11 mouse cellular contexts compared by ENCODE assay signal in the genomic region with DNA sequence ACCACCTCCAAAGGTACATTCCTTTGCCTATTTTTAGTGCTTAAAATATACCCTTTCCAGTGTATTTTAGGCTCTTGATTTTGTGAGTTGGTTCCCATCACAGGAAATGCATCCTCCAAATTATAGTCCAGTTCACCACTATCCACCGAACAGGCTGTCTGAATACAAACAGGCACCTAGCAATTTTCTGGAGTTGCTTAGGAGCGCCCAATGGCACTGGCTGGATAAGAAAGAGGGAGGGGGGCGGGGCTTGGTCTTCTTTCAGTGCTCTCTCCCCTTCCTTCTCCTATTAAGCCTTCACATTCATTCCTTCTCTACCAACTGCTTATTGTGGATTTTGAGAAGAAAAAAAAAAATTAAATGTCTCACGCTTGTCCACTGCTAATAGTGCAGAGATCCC. TPM values are rescaled to one million over a fixed set of nuclear protein-coding genes. Genes with fewer than 3 reads are reported as not detected.
A peak's percentile ranks its signal among the peaks of the same experiment; 100 is the strongest.
DNase-seq lines count a peak whose midpoint lies in the region; ATAC-seq and TF ChIP-seq lines count a peak whose summit lies in the region.
"Had no signal": no experiment of that assay in that cellular context is flagged by ENCODE, and none has a peak within 500 bp of the region (broad histone marks: within the 10 kb centered on the region; RNA-seq: fewer than 3 reads in every experiment).

No protein-coding gene starts in this region.

- no peak overlapping the region for H3K27ac ChIP-seq in heart, embryonic 15.5 days
- no peak overlapping the region for H3K27ac ChIP-seq in heart, embryonic 10.5 days
- H3K27ac ChIP-seq in cortical plate, adult 2 months (ENCODE audit: insufficient read depth, low read length) = peak overlapping the region; percentile 50; the same call in 1 of the 2 replicates
- no peak overlapping the region for H3K27ac ChIP-seq in hindbrain, embryonic 10.5 days
- no peak overlapping the region for H3K27ac ChIP-seq in midbrain, embryonic 11.5 days (ENCODE audit: low read depth, low read length)

- peaks cover 19% of the 10 kb centered on the region; the same call in 1 of the 2 replicates for H3K36me3 ChIP-seq in heart, embryonic 15.5 days
- H3K36me3 ChIP-seq in heart, embryonic 10.5 days = peaks cover 49% of the 10 kb centered on the region
- peaks cover 76% of the 10 kb centered on the region for H3K36me3 ChIP-seq in hindbrain, embryonic 10.5 days
- H3K36me3 ChIP-seq in midbrain, embryonic 11.5 days (ENCODE audit: control insufficient read depth, insufficient read depth, low read length) = peaks cover 30% of the 10 kb centered on the region

- 71% methylated on average over 4 of the region's 4 CpGs for WGBS in heart, embryonic 15.5 days
- WGBS in heart, embryonic 10.5 days = 85% methylated on average over 4 of the region's 4 CpGs
- WGBS in hindbrain, embryonic 10.5 days = 80% methylated on average over 4 of the region's 4 CpGs
- 68% methylated on average over 4 of the region's 4 CpGs for whole genome bisulfite sequencing in midbrain, embryonic 11.5 days

- no peak for TF ChIP-seq CTCF in cortical plate, adult 2 months (IDR thresholded peaks at IDR 0.05; ENCODE audit: extremely low read depth, insufficient read depth, low read length)

- no peaks in the 10 kb centered on the region for H3K9me3 ChIP-seq in heart, embryonic 15.5 days (replicated peaks)
- no peaks in the 10 kb centered on the region for H3K9me3 ChIP-seq in heart, embryonic 10.5 days
- no peaks in the 10 kb centered on the region for H3K9me3 ChIP-seq in hindbrain, embryonic 10.5 days
- no peaks in the 10 kb centered on the region for H3K9me3 ChIP-seq in midbrain, embryonic 11.5 days (ENCODE audit: control insufficient read depth, low read length)

- TF ChIP-seq POLR2A in cortical plate, adult 2 months (IDR thresholded peaks at IDR 0.05; ENCODE audit: extremely low read depth, insufficient read depth, low read length) = no peak

- no peak for ATAC-seq in heart, embryonic 15.5 days (replicated peaks; ENCODE audit: insufficient number of reproducible peaks, insufficient read depth, low FRiP score, low read depth)
- ATAC-seq in midbrain, embryonic 11.5 days (ENCODE audit: low FRiP score) = no peak

- peaks cover 13% of the 10 kb centered on the region for H3K4me1 ChIP-seq in heart, embryonic 15.5 days (replicated peaks)
- peaks cover 17% of the 10 kb centered on the region for H3K4me1 ChIP-seq in heart, embryonic 10.5 days
- peaks cover 2% of the 10 kb centered on the region; the same call in 1 of the 2 replicates for H3K4me1 ChIP-seq in cortical plate, adult 2 months (ENCODE audit: control insufficient read depth, insufficient read depth, low read length)
- H3K4me1 ChIP-seq in hindbrain, embryonic 10.5 days (replicated peaks) = peaks cover 48% of the 10 kb centered on the region
- peaks cover 40% of the 10 kb centered on the region for H3K4me1 ChIP-seq in midbrain, embryonic 11.5 days (ENCODE audit: control insufficient read depth, insufficient read depth, low read length)

- no peak overlapping the region for H3K9ac ChIP-seq in heart, embryonic 15.5 days
- H3K9ac ChIP-seq in midbrain, embryonic 11.5 days (ENCODE audit: low read length) = no peak overlapping the region

- H3K27me3 ChIP-seq in heart, embryonic 15.5 days = no peaks in the 10 kb centered on the region
- H3K27me3 ChIP-seq in heart, embryonic 10.5 days (ENCODE audit: insufficient read depth, poor library complexity, severe bottlenecking) = no peaks in the 10 kb centered on the region
- no peaks in the 10 kb centered on the region for H3K27me3 ChIP-seq in hindbrain, embryonic 10.5 days (ENCODE audit: insufficient read depth, poor library complexity, severe bottlenecking)
- H3K27me3 ChIP-seq in midbrain, embryonic 11.5 days (ENCODE audit: control insufficient read depth, insufficient read depth, low read length) = no peaks in the 10 kb centered on the region

- no peak for DNase-seq in heart, embryonic 10.5 days (ENCODE audit: low spot score)
- DNase-seq in hindbrain, embryonic 10.5 days (ENCODE audit: low spot score) = no peak
- DNase-seq in midbrain, embryonic 11.5 days (ENCODE audit: low spot score, missing footprints) = peak; percentile 81
- DNase-seq in c-Kit-positive CD71-positive TER-119-positive erythroid progenitor cells, embryonic 14.5 days (ENCODE audit: low spot score) = no peak
- DNase-seq in left cerebral cortex, adult 9 months (ENCODE audit: low spot score in 2 of 2) = no peak
- no peak for DNase-seq in ovary, postnatal 10 days (ENCODE audit: low spot score)
- DNase-seq: cerebellum, adult 11 months; spleen, adult 18-20 months had no signal

- H3K4me3 ChIP-seq in heart, embryonic 15.5 days = peak overlapping the region; percentile 82
- no peak overlapping the region for H3K4me3 ChIP-seq in heart, embryonic 10.5 days
- peak overlapping the region; percentile 35; the same call in 1 of the 2 replicates for H3K4me3 ChIP-seq in cortical plate, adult 2 months (ENCODE audit: insufficient read depth, low read length)
- H3K4me3 ChIP-seq in hindbrain, embryonic 10.5 days = peak overlapping the region; percentile 78
- peak overlapping the region; percentile 71 for H3K4me3 ChIP-seq in midbrain, embryonic 11.5 days (ENCODE audit: low read depth, low read length)
- H3K4me3 ChIP-seq: megakaryocyte, embryonic 14.5 days had no signal

- peak overlapping the region; percentile 69 for H3K4me2 ChIP-seq in heart, embryonic 15.5 days
- peak overlapping the region; percentile 62 for H3K4me2 ChIP-seq in midbrain, embryonic 11.5 days

RNA-seq across cellular contexts. Expression of a gene that starts 4.4 kb away (rescaled TPM):
- 17.0 and 19.0 TPM in 2 replicates for polyA plus RNA-seq in heart, embryonic 15.5 days (2015; fragmentation: Nextera tagmentation; extraction: Ambion mirVana)
- 18.4 and 37.1 TPM in 2 replicates for polyA plus RNA-seq in heart, embryonic 10.5 days (2016; fragmentation: Nextera tagmentation; extraction: Ambion mirVana)
- 2.9 and 3.2 TPM in 2 replicates for polyA plus RNA-seq in cortical plate, adult 2 months (2012; rRNA removed)
- polyA plus RNA-seq in hindbrain, embryonic 10.5 days (2016; fragmentation: Nextera tagmentation; extraction: Ambion mirVana) = 47.5 and 52.0 TPM in 2 replicates
- polyA plus RNA-seq in midbrain, embryonic 11.5 days (2014; fragmentation: Nextera tagmentation; extraction: Ambion mirVana) = 85.0 and 87.9 TPM in 2 replicates
